In the genomic region with DNA sequence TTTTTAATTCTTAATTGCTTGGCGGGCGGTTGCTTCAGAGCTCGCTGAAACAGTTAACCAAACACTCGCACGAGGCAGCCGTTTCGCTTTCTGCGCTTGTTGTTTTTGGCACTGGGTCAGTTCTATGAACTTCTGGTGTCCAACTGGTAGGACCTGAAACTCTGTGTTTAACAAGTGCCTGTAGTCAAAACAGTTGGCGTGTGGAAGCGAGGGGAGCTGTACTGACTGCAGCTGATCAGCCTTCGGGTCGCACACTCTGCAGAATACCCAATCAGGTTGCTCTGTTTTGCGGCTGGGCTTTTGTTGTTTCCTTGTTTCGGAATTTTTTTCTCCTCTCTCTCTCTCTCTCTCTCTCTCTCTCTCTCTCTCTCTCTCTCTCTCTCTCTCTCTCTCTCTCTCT, we compare ENCODE assay signal across 8 mouse cellular contexts.
DNase-seq lines count a peak whose midpoint lies in the region; ATAC-seq lines count a peak whose summit lies in the region.

No protein-coding gene starts in this region.

- no peaks in the 10 kb centered on the region for H3K9me3 ChIP-seq in forebrain, embryonic 11.5 days (ENCODE audit: control insufficient read depth, low read length)

- no peaks in the 10 kb centered on the region for H3K36me3 ChIP-seq in forebrain, embryonic 11.5 days (ENCODE audit: control insufficient read depth, insufficient read depth, low read length)

- peak; percentile 62 to 68 for DNase-seq in CD8-positive naive resting alpha-beta T cell, adult 2 months (ENCODE audit: low read depth in 2 of 2, low spot score in 2 of 2)
- peak; percentile 80 for DNase-seq in adrenal gland, postnatal 14 days
- DNase-seq in forebrain, embryonic 11.5 days (ENCODE audit: low spot score): peak; percentile 66
- peak; percentile 33 for DNase-seq in heart, postnatal 25 days (ENCODE audit: low spot score)
- peak; percentile 57 for DNase-seq in large intestine, adult 2 months (ENCODE audit: low read depth, low spot score)
- peak; percentile 83 for DNase-seq in lung, postnatal 10 days
- peak; percentile 35 for DNase-seq in ovary, postnatal 10 days (ENCODE audit: low spot score)
- peak; percentile 59 to 69 for DNase-seq in urinary bladder, postnatal 4 days (ENCODE audit: low spot score in 2 of 2)

- H3K4me2 ChIP-seq in forebrain, embryonic 11.5 days (ENCODE audit: low read depth, low read length, severe bottlenecking): peak overlapping the region; percentile 73

- intact Hi-C loops in heart, postnatal 25 days (cut with DNase I): no loop called here

- H3K4me1 ChIP-seq in forebrain, embryonic 11.5 days (replicated peaks; ENCODE audit: control insufficient read depth, insufficient read depth, low read length): no peaks in the 10 kb centered on the region; the same call in 1 of the 2 replicates

- peak overlapping the region; percentile 29 for H3K4me3 ChIP-seq in forebrain, embryonic 11.5 days (ENCODE audit: low read depth, low read length)

- H3K27me3 ChIP-seq in forebrain, embryonic 11.5 days (ENCODE audit: control insufficient read depth, insufficient read depth, low read length): no peaks in the 10 kb centered on the region; the same call in 1 of the 2 replicates

- H3K9ac ChIP-seq in forebrain, embryonic 11.5 days (ENCODE audit: low read length): no peak overlapping the region

- peak; percentile 73 for ATAC-seq in forebrain, embryonic 11.5 days (replicated peaks; ENCODE audit: low FRiP score)

- WGBS in forebrain, embryonic 11.5 days: under 1% methylated on average over 14 of the region's 14 CpGs
- under 1% methylated on average over 14 of the region's 14 CpGs for WGBS in large intestine, adult 2 months

- H3K27ac ChIP-seq in forebrain, embryonic 11.5 days (ENCODE audit: low read depth, low read length): no peak overlapping the region

Comparison
In these comparisons a context has a peak if more than half of its experiments do, and no peak if none do; other contexts are left out.
1. DNase-seq: peak in every context shown above with its lines; median percentile 83 in lung, postnatal 10 days; 80 in adrenal gland, postnatal 14 days; 66 in forebrain, embryonic 11.5 days; 65 in CD8-positive naive resting alpha-beta T cell, adult 2 months; 64 in urinary bladder, postnatal 4 days; 57 in large intestine, adult 2 months; 35 in ovary, postnatal 10 days; 33 in heart, postnatal 25 days.